Mouse (Mus musculus): ENCODE measurements at regions not wholly inside any gene's neighbourhood (a gene's known extent, or its start where the extent isn't known, plus 50 kb on each side); places are given as distances from the start of the nearest gene placed in this dataset.

- intact Hi-C loops (cut with DNase I), result no loop called here
These were observed 421.9 kb downstream of the Tmem161b start for GRCm38 (mm10) chr13:84644024-84644423.

- intact Hi-C loops (cut with DNase I), result no loop called here
These were observed 424.8 kb downstream of the Tmem161b start for GRCm38 (mm10) chr13:84646899-84647298.

- intact Hi-C loops (cut with DNase I), result no loop called here
These were observed 426.0 kb downstream of the Tmem161b start for GRCm38 (mm10) chr13:84648056-84648455.

- intact Hi-C loops (cut with DNase I), result no loop called here
These were observed 441.9 kb downstream of the Tmem161b start for GRCm38 (mm10) chr13:84663967-84664366.

- intact Hi-C loops (cut with DNase I), result no loop called here
These were observed 458.9 kb downstream of the Tmem161b start for GRCm38 (mm10) chr13:84680971-84681370.

GRCm38 (mm10) chr13:84685930-84686329, 463.8 kb downstream of the Tmem161b start:
- intact Hi-C loops (cut with DNase I), result no loop called here

- intact Hi-C loops (cut with DNase I), result no loop called here
These were observed 471.4 kb downstream of the Tmem161b start for GRCm38 (mm10) chr13:84693462-84693861.

- intact Hi-C loops (cut with DNase I), result no loop called here
These were observed 476.5 kb downstream of the Tmem161b start for GRCm38 (mm10) chr13:84698472-84699080.

- intact Hi-C loops (cut with DNase I), result no loop called here
These were observed 448.0 kb upstream of the Ccnh start for GRCm38 (mm10) chr13:84741231-84741630.

- intact Hi-C loops (cut with DNase I), result no loop called here
These were observed 440.9 kb upstream of the Ccnh start for GRCm38 (mm10) chr13:84748331-84748730.

- intact Hi-C loops (cut with DNase I), result no loop called here
These were observed 440.0 kb upstream of the Ccnh start for GRCm38 (mm10) chr13:84749214-84749613.

GRCm38 (mm10) chr13:84750136-84750535, 439.1 kb upstream of the Ccnh start:
- intact Hi-C loops (cut with DNase I), result no loop called here

GRCm38 (mm10) chr13:84751576-84752490, 437.4 kb upstream of the Ccnh start:
- intact Hi-C loops (cut with DNase I), result no loop called here

- intact Hi-C loops (cut with DNase I), result no loop called here
These were observed 436.8 kb upstream of the Ccnh start for GRCm38 (mm10) chr13:84752491-84752820.

- intact Hi-C loops (cut with DNase I), result no loop called here
These were observed 435.3 kb upstream of the Ccnh start for GRCm38 (mm10) chr13:84753751-84754500.

GRCm38 (mm10) chr13:84754821-84755725, 434.1 kb upstream of the Ccnh start:
- intact Hi-C loops (cut with DNase I), result loop anchor here (5.0 kb wide), 1 partner anchor 1038 kb away; no protein-coding TSS in a partner anchor

- intact Hi-C loops (cut with DNase I), result loop anchor here (5.0 kb wide), 1 partner anchor 1040 kb away; no protein-coding TSS in a partner anchor
These were observed 432.3 kb upstream of the Ccnh start for GRCm38 (mm10) chr13:84756796-84757335.

- intact Hi-C loops (cut with DNase I), result loop anchor here (5.0 kb wide), 1 partner anchor 1041 kb away; no protein-coding TSS in a partner anchor
These were observed 431.2 kb upstream of the Ccnh start for GRCm38 (mm10) chr13:84757896-84758567.

- intact Hi-C loops (cut with DNase I), result loop anchor here (5.0 kb wide), 1 partner anchor 1041 kb away; no protein-coding TSS in a partner anchor
These were observed 430.7 kb upstream of the Ccnh start for GRCm38 (mm10) chr13:84758568-84758900.

- intact Hi-C loops (cut with DNase I), result loop anchor here (5.0 kb wide), 1 partner anchor 1042 kb away; no protein-coding TSS in a partner anchor
These were observed 430.1 kb upstream of the Ccnh start for GRCm38 (mm10) chr13:84759061-84759460.
